In the genomic region with DNA sequence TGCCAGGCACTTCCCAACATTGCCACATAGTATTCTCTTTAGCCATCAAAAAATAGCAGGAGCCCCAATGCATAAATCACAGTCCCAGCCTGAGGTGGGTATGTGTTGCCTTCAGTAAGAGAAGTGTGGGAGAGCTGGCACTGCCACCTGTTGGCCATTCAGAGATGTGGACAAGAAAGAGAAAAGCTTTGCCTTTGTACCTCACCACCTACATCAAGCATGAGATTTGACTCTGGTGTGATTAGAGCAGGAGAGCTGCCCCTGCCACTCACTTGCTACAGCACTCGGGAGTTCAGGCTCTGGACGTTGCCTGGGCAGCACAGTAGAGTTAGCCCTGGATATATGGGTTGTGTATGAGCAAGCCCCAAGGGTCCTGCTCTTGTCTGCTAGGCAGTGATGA, we compare ENCODE assay signal across 7 mouse cellular contexts.
A peak's percentile ranks its signal among the peaks of the same experiment; 100 is the strongest.
DNase-seq lines count a peak whose midpoint lies in the region; ATAC-seq and TF ChIP-seq lines count a peak whose summit lies in the region.
"Not testable (repeated sequence)": the region's sequence is repeated elsewhere in the genome, so short reads cannot be mapped to it uniquely, and the experiment has no call there.

No protein-coding gene starts in this region.

- TF ChIP-seq CTCF in E14TG2a.4 (conservative IDR thresholded peaks at IDR 0.05; ENCODE audit: low read length): peak; percentile 14; the same call in 1 of the 2 replicates
- TF ChIP-seq CTCF in lung, embryonic 14.5 days (IDR thresholded peaks at IDR 0.05; ENCODE audit: low read depth): peak; percentile 44

- ATAC-seq in lung, embryonic 14.5 days (ENCODE audit: insufficient read depth): not testable (repeated sequence)
- ATAC-seq in neutrophil, adult 5-6 weeks (ENCODE audit: extremely low read depth, insufficient number of reproducible peaks, low FRiP score, poor library complexity, severe bottlenecking): 0 out of 2 replicates have a peak, but pooled peaks have one; percentile 3

- H3K9ac ChIP-seq in lung, embryonic 14.5 days: not testable (repeated sequence)

- H3K27me3 ChIP-seq in E14TG2a.4 (ENCODE audit: insufficient read depth, low read length); lung, embryonic 14.5 days (ENCODE audit: insufficient read depth, low read length): not testable (repeated sequence)

- not testable (repeated sequence) for H3K36me3 ChIP-seq in E14TG2a.4 (ENCODE audit: insufficient read depth, low read length); lung, embryonic 14.5 days (ENCODE audit: insufficient read depth)

- H3K4me2 ChIP-seq in lung, embryonic 14.5 days: not testable (repeated sequence)

- H3K4me3 ChIP-seq in E14TG2a.4 (replicated peaks; ENCODE audit: low read length); lung, embryonic 14.5 days (ENCODE audit: low read depth, low read length): not testable (repeated sequence)

- H3K9me3 ChIP-seq in E14TG2a.4 (ENCODE audit: low read length); lung, embryonic 14.5 days (ENCODE audit: low read depth, low read length): not testable (repeated sequence)

- H3K27ac ChIP-seq in lung, embryonic 14.5 days (ENCODE audit: low read depth): not testable (repeated sequence)

- H3K4me1 ChIP-seq in E14TG2a.4 (replicated peaks; ENCODE audit: low read depth, low read length); lung, embryonic 14.5 days (ENCODE audit: insufficient read depth): not testable (repeated sequence)

- DNase-seq in brain, adult 2 months (ENCODE audit: low read depth, low spot score): peak; percentile 11
- DNase-seq in heart, adult 11 months: peak; percentile 84
- DNase-seq in kidney, adult 9 months: peak; percentile 9
- peak; percentile 7 for DNase-seq in layer of hippocampus, adult 11-12 months (ENCODE audit: low spot score)
- not testable (repeated sequence) for DNase-seq in lung, embryonic 14.5 days

- WGBS in lung, embryonic 14.5 days: 50% methylated on average over 2 of the region's 2 CpGs
